Mouse (Mus musculus) right cerebral cortex, postnatal 25 days (tissue): ENCODE results near the gene Eef2.

Experiments used
- DNase-seq: peaks from one replicate; pipeline ENCODE4 v3.0.0; 2022

Gene Eef2

DNA sequence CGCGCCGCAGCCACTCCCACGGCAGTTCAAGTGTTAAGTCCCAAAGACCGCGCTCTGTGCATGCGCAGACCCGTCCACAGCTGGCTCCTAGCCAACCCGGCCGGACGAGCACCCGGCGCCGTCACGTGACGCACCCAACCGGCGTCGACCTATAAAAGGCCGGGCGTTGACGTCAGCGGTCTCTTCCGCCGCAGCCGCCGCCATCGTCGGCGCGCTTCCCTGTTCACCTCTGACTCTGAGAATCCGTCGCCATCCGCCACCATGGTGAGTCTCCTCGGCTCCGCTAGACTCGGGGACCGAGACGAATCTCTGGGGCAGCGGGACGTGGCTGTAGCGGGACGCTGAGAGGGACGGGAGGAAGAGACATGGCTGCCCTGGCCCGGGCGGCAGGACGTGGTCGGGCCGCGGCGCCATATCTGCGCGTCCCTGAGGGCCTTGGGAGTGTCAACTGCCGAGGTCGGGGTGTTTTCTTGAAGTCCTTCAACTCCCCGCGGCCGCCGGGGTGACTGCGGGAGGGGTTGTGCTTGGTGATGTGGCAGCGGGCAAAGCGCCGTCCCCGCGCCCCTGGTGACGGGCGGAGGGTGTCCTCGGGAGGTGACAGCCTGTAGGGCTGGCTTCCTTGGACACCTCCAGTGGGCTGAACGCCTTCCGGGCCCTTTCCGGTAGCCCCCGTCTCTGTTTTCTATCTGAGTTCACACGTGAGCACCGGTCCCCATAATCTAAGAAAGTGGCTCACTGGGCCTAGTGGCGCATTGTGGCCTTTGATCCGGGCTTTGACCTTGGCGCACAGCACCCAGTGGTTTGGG is at the start of gene Eef2:
Eef2 (plus strand) TSS at position 166 of the 806 bp plus-strand sequence.
- peak; percentile 97 for DNase-seq

DNA sequence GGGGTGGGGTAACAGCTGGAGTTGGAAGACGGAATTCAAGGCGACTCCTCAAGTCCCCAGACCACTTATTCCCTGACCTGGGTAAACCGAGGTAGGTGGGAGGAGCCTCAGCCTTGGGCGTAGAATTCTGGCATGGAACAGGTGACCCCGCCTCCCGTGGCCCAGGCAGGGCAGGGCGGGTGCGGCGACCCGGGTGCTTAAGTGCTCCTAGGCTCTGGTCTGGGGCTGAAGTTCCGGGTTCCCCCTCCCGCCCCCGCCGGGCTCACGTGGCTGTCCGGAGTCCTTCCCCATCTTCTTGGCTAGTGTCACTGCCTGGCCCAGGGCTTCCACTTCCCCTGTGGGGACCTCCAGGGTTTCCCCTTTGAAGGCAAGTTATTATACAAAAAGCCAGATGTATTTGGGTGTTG is 42.2 kb upstream of the Eef2 start:
- DNase-seq: no peak

GRCm38 (mm10) chr10:81134966-81135681 is 41.3 kb upstream of the Eef2 start, which contains the start of gene Zbtb7a:
TSS of gene Zbtb7a (plus strand) at chr10:81135220.
- peak; percentile 60 for DNase-seq

GRCm38 (mm10) chr10:81135831-81136705 is 40.4 kb upstream of the Eef2 start:
- peak; percentile 77 for DNase-seq

DNA sequence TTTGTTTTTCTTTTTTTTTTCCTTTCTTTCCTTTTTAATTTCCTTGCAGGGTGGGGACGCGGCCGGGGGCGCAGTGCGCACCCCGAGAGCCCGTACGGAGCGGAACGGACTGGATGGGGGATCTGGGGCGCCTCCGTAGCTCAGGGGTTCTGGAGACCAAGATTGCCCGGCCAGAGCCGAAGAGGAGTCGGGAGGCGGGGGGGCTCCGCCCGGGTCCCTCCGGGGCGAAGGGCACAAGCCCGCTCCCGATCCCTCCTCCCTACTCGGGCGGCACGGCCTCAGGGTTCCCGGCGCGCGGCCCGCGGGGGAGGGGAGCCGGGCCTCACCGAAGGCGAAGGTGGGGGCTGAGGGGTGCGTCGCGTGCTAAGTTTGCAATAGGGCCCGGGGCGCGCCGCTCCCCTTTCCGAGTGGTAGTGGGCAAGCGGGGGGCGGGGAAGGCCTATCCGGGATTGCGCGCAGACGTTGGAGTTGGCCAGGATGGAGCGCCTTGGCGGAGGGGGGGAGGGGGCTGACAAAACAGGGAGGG is 39.7 kb upstream of the Eef2 start:
- DNase-seq: peak; percentile 80

DNA sequence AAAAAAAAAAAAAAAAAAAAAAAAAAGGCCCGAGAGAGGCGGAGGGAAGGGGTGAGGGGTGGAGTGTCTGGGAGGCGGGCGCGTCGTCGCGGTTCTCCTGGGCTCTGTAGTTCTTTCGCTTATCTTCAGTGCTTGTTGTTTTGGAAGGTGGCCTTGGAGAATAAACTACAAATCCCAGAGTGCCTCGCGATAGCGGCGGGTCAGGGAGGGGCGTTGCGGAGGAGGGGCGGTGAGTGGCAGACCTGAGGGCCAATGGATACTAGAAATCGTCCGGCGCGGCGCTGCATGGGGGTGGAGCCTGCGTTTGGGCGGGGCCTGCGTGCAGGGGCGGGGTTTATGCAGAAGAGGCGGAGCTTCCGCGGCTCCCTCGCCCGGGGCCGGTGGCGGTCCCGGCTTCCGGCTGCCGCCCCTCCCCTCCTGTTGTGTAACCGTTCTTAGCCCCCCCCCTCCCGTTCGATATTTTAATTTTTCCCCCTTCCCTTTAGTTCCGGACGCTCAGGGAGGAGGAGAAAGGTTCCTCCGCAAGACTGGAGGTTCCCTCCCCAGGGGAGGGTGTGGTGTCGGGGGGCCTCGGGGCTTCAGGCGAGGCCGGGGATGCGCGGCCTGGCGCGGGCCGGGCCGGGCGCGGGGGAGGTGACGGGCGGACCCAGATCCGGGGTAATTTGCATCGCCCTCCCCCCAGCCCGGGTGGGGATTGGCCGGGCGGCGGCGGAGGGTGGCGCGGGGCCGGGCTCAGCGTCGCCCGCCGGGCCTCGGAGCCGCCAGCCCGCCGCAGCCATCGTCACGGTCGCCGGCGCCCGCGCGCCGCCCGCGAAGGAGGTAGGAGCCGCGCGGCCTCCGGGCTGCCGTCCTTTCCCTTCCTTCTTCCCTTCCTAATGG is 38.9 kb upstream of the Eef2 start:
- DNase-seq: peak; percentile 99

- no peak for DNase-seq
Observed at GRCm38 (mm10) chr10:81138131-81138782, 38.2 kb upstream of the Eef2 start.

DNA sequence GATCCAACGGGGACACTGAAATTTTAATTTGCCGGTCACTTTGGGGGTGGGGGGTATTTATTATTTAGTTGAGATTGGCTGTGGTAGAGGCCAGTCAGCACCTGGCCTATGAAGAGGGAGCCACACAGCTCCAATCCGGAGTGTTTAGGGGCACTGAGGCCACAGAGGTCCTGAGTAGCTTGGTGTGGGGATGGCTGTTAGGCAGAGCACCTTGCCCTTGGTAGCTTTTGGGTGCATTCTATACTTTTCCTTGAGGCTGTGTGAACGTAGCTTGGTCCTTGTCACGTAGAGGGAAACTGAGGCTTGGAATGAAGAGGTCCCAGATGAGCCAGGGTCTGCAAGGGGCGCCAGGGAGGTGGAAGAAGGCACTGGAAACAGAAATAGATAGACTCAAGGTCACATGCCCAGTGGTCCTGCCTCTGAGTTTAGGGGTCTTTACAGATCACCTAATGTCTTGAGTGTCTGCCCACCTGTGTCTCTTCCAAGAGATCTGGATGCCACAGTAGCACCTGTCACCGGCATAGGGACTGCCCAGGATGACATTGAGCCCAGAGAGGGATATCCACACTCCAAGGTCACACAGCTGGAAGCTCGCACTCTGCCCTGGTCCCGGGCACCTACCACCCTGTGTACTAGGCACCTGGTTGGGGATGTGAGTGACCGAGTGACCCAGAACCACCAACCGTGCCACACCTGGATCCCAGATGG is 37.5 kb upstream of the Eef2 start:
- DNase-seq: no peak

GRCm38 (mm10) chr10:81139529-81139846 is 36.9 kb upstream of the Eef2 start:
- no peak for DNase-seq

- no peak for DNase-seq
Observed at GRCm38 (mm10) chr10:81140005-81140404, 36.4 kb upstream of the Eef2 start.

DNA sequence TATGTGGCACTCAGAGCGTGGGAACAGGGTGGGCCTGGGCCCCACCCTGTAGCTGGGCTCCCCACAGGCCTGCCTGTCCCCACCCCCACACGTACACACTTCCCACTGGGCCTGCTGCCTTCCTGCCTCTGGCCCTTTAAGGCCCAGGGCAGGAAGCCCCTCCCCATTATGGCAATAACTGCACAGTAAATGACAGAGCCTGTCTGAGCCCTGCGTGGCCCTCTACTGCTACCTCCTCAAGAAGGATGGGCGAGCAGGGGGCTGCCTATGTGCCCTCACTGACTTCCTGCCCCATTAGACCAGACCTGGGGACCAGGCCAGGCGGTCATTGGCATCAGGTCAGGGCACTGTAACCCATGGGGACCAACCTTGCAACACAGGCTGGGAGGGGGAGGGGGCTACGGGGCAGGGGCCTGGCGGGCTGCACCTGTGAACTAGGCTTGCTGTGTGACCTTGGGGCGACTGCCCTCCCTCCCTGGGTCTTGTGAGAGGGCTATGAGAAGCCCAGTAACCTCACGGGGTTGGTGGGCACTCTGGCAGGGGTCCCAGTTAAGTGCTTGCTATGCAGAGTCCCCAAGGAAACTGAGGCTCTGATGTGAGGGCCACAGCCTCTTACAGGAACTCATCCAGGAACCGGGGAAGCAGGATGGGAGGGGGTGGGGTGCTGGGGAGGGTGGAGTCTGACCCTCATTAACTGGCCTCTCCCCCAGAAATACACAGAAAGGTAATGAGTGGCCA is 35.5 kb upstream of the Eef2 start:
- DNase-seq: no peak

DNA sequence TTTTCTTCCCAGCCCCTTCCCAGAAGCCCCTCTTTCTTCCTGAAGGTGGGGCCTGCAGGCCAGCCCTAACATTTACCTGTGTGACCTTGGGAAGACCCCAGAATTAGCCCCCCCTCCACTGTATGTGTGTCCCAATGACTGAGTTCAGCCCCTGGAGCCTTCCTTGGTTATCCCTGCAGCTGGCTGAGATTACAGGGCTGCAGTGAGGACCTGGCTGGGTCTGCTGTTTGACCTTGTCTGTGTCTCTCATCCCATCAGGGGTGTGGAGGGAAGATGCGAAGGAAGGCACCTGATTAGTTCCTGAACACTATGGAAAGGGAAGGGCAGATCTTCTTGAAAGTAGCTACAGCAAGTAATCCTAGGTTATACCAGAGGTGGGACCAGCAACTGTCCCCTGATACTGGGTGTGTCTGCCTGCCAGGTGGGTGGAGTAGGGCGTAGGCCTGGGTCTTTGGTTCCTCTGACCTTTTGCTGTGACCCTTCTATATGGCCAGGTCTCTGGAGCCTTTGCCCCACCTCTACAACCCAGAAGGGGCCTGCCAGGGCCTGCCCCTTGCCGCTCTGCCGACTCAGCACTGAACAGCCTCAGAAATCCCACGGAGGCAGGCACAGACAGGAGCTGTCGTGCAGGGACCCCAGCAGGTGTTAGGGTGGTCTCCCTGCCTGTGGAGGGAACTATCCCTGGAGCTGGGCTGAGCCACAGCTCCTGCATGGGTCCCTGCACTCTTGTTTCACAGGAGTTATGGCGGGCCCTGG is 34.8 kb upstream of the Eef2 start:
- no peak for DNase-seq

DNA sequence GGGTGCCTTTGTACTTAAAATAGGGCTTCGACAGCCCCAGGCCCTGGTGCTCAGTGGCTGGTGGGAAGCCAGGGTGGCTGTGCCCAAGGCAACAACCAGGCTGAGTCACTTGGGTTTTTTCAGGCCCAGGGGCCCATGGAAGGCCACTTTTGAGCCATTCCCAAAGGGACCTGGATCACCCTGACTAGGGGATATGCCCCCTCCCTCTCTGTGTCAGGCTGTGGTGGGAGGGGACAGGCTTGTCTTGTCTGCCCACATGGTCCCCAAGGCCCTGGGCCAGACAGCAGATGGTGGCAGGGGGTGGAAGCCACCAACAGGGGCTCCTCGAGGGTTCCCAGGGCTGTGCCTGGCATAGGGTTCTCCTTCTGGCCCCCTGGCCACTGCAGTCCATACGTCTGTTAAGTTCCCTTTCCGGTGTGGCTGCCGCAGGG is 33.9 kb upstream of the Eef2 start:
- DNase-seq: no peak

GRCm38 (mm10) chr10:81143157-81143633 is 33.2 kb upstream of the Eef2 start:
- no peak for DNase-seq

DNA sequence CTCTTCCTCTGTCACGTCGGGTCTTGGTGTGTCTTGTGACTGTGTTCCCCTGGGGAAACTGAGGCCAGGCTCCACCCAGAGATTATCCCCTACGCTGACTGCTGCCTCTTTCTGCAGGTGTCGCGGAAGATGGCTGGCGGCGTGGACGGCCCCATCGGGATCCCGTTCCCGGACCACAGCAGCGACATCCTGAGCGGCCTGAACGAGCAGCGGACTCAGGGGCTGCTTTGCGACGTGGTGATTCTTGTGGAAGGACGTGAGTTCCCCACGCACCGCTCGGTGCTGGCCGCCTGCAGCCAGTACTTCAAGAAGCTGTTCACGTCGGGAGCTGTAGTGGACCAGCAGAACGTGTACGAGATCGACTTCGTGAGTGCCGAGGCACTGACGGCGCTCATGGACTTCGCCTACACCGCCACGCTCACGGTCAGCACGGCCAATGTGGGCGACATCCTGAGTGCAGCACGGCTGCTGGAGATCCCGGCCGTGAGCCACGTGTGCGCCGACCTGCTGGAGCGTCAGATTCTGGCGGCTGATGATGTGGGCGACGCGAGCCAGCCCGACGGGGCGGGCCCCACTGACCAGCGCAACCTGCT is 32.5 kb upstream of the Eef2 start:
- DNase-seq: no peak

- no peak for DNase-seq
Observed at GRCm38 (mm10) chr10:81144667-81145066, 31.8 kb upstream of the Eef2 start.

DNA sequence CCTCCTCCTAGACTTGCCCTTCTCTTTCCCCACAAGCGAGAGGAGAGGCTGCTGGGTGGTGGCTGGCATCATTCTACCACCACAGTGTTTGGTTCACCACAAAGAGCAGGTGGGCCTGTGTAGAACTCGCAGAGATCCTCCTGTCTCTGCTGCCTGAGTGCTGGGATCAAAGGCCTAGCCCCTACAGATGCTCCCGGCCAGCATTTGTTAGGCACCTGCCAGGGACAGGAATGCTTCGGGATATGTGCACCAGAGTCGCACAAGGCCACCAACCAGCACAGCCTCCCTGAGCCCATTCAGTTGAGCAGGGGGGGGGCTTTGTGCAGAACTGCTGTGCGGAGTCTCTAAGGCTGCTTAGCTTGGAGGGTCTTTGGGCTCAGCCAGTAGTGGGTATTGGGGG is 31.1 kb upstream of the Eef2 start:
- DNase-seq: no peak

DNA sequence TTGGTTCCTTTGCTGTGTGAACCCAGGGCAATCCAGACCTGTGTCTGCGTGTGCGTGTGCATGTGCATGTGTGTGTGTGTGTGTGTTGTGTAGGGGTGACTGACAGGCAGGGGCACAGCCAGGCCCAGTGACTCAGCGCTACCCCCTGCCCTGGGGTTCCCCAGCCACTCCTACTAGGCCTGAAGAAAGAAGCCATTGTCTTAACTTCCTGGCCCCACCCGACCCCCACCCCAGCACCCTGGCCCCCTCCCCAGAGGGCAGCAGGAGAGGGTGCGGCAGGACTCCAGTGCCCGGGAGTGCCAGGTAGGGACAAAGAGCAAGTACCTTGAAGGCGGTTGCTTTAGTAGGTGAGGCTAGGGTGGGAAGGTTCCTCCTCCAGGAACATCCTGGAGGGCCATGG is 30.7 kb upstream of the Eef2 start:
- DNase-seq: no peak

GRCm38 (mm10) chr10:81146296-81146695 is 30.1 kb upstream of the Eef2 start:
- DNase-seq: no peak
